Mouse (Mus musculus) lung, postnatal 36 days (tissue): ENCODE data around the gene 4930435E12Rik.
"Not testable (repeated sequence)": the region's sequence is repeated elsewhere in the genome, so short reads cannot be mapped to it uniquely, and the experiment has no call there.

Experiments
- DNase-seq: peaks from one replicate; pipeline ENCODE4 v3.0.0; 2022; ENCODE audit warnings: mixed read lengths

4930435E12Rik gene

GRCm38 (mm10) chr16:38828649-38829048 lies at the start of gene 4930435E12Rik:
TSS of gene 4930435E12Rik (minus strand) at chr16:38828749.
- DNase-seq, result no peak

GRCm38 (mm10) chr16:38874481-38874880 lies 45.9 kb upstream of the 4930435E12Rik start:
- no peak for DNase-seq

GRCm38 (mm10) chr16:38873231-38873630 lies 44.7 kb upstream of the 4930435E12Rik start:
- no peak for DNase-seq

GRCm38 (mm10) chr16:38864358-38864757 lies 35.8 kb upstream of the 4930435E12Rik start:
- DNase-seq, result no peak

GRCm38 (mm10) chr16:38860548-38860947 lies 32.0 kb upstream of the 4930435E12Rik start:
- DNase-seq, result no peak

- DNase-seq, result peak; percentile 76
These were observed 29.7 kb upstream of the 4930435E12Rik start for GRCm38 (mm10) chr16:38858120-38858749.

- peak; percentile 89 for DNase-seq
These were observed 16.0 kb downstream of the 4930435E12Rik start for GRCm38 (mm10) chr16:38812521-38812920.

- no peak for DNase-seq
These were observed 18.4 kb downstream of the 4930435E12Rik start for GRCm38 (mm10) chr16:38810196-38810595.

- DNase-seq, result not testable (repeated sequence)
These were observed 20.8 kb downstream of the 4930435E12Rik start for GRCm38 (mm10) chr16:38807796-38808195.

- DNase-seq, result peak; percentile 20
These were observed 28.5 kb downstream of the 4930435E12Rik start, which contains the start of gene Upk1b for GRCm38 (mm10) chr16:38800091-38800490. TSS of gene Upk1b (minus strand) at chr16:38800328.

GRCm38 (mm10) chr16:38798957-38799450 lies 29.5 kb downstream of the 4930435E12Rik start:
- DNase-seq, result no peak

- peak; percentile 12 for DNase-seq
These were observed 35.4 kb downstream of the 4930435E12Rik start for GRCm38 (mm10) chr16:38793120-38793519.

GRCm38 (mm10) chr16:38789966-38790365 lies 38.6 kb downstream of the 4930435E12Rik start:
- peak; percentile 31 for DNase-seq

- DNase-seq, result no peak
These were observed 39.5 kb downstream of the 4930435E12Rik start for GRCm38 (mm10) chr16:38789016-38789415.

GRCm38 (mm10) chr16:38785301-38785700 lies 43.2 kb downstream of the 4930435E12Rik start:
- no peak for DNase-seq

GRCm38 (mm10) chr16:38782524-38783067 lies 46.0 kb downstream of the 4930435E12Rik start:
- no peak for DNase-seq

GRCm38 (mm10) chr16:38781946-38782345 lies 46.6 kb downstream of the 4930435E12Rik start:
- DNase-seq, result no peak

- DNase-seq, result no peak
These were observed 47.5 kb downstream of the 4930435E12Rik start for GRCm38 (mm10) chr16:38780960-38781572.

- DNase-seq, result no peak
These were observed 52.2 kb downstream of the 4930435E12Rik start for GRCm38 (mm10) chr16:38776342-38776741.

GRCm38 (mm10) chr16:38774964-38775746 lies 53.4 kb downstream of the 4930435E12Rik start:
- DNase-seq, result peak; percentile 76

GRCm38 (mm10) chr16:38772906-38773496 lies 55.5 kb downstream of the 4930435E12Rik start:
- DNase-seq, result peak; percentile 34

- DNase-seq, result no peak
These were observed 57.4 kb downstream of the 4930435E12Rik start for GRCm38 (mm10) chr16:38771145-38771544.

GRCm38 (mm10) chr16:38769529-38769928 lies 59.0 kb downstream of the 4930435E12Rik start:
- DNase-seq, result no peak
